In the genomic region with DNA sequence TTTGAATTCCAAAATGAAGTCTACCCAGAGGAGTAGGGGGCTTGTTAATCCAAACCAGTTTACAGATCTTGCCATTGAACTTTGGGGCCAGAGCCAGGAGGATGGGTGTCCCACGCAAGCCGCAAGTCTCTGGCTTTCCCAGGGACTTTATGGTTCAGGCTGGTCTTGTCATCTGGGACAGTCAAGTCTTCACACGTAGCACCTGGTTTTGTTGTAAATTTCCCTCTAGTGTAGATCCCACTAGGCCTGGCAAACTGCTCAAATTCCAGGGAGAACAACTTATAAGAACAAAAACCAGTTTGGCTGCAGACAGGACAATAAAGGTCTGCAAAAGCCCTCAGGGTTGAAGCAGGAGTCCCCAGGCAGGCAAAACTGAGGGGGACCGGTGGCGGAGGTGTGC, we compare ENCODE assay signal across 15 mouse cellular contexts. TPM values are rescaled to one million over a fixed set of nuclear protein-coding genes. Genes with fewer than 3 reads are reported as not detected.
DNase-seq lines count a peak whose midpoint lies in the region; ATAC-seq lines count a peak whose summit lies in the region.
"Had no signal": no experiment of that assay in that cellular context is flagged by ENCODE, and none has a peak within 500 bp of the region (broad histone marks: within the 10 kb centered on the region; RNA-seq: fewer than 3 reads in every experiment).

No protein-coding gene starts in this region.

- no peak for ATAC-seq in heart, embryonic 11.5 days (replicated peaks; ENCODE audit: insufficient number of reproducible peaks, low FRiP score, low TSS enrichment)
- no peak for ATAC-seq in midbrain, embryonic 16.5 days
- no peak for ATAC-seq in midbrain, embryonic 12.5 days (ENCODE audit: low FRiP score, low read depth)
- ATAC-seq: Patski had no signal

- no peak for DNase-seq in heart, postnatal 25 days (ENCODE audit: low spot score)
- DNase-seq in midbrain, embryonic 10.5 days (ENCODE audit: low spot score), result no peak
- DNase-seq in urinary bladder, postnatal 25 days (ENCODE audit: low spot score), result no peak
- no peak for DNase-seq in layer of hippocampus, adult 18-20 months (ENCODE audit: low spot score in 2 of 2)
- no peak for DNase-seq in lung, adult 18-20 months
- DNase-seq: B cell, adult 2 months; cerebellum, adult 8-10 months; liver, embryonic 13.5 days had no signal

- 33% methylated on average over 5 of the region's 5 CpGs for WGBS in heart, embryonic 11.5 days (ENCODE audit: insufficient replicate concordance)
- WGBS in midbrain, embryonic 10.5 days, result 10% methylated on average over 5 of the region's 5 CpGs
- 29% methylated on average over 5 of the region's 5 CpGs for WGBS in midbrain, embryonic 16.5 days
- WGBS in midbrain, embryonic 12.5 days, result 19% methylated on average over 5 of the region's 5 CpGs

- intact Hi-C loops in heart, postnatal 25 days (cut with DNase I), result no loop called here

- no peaks in the 10 kb centered on the region for H3K9me3 ChIP-seq in heart, embryonic 11.5 days (replicated peaks; ENCODE audit: control insufficient read depth, low read length)
- H3K9me3 ChIP-seq in midbrain, embryonic 10.5 days (replicated peaks), result no peaks in the 10 kb centered on the region
- H3K9me3 ChIP-seq in midbrain, embryonic 16.5 days (replicated peaks; ENCODE audit: control insufficient read depth, low read length, poor library complexity, severe bottlenecking), result no peaks in the 10 kb centered on the region
- H3K9me3 ChIP-seq in midbrain, embryonic 12.5 days, result no peaks in the 10 kb centered on the region
- H3K9me3 ChIP-seq: liver, embryonic 13.5 days had no signal

- H3K36me3 ChIP-seq in heart, embryonic 11.5 days (ENCODE audit: control insufficient read depth, insufficient read depth, low read length), result no peaks in the 10 kb centered on the region
- no peaks in the 10 kb centered on the region for H3K36me3 ChIP-seq in midbrain, embryonic 10.5 days
- H3K36me3 ChIP-seq in midbrain, embryonic 16.5 days (ENCODE audit: control insufficient read depth, insufficient read depth, low read length), result no peaks in the 10 kb centered on the region
- no peaks in the 10 kb centered on the region for H3K36me3 ChIP-seq in midbrain, embryonic 12.5 days
- H3K36me3 ChIP-seq: liver, embryonic 13.5 days had no signal

- H3K4me1 ChIP-seq in heart, embryonic 11.5 days (ENCODE audit: control insufficient read depth, insufficient read depth, low read length), result peaks cover 38% of the 10 kb centered on the region
- peaks cover 92% of the 10 kb centered on the region for H3K4me1 ChIP-seq in midbrain, embryonic 10.5 days
- peaks cover 50% of the 10 kb centered on the region for H3K4me1 ChIP-seq in midbrain, embryonic 16.5 days (ENCODE audit: control insufficient read depth, insufficient read depth, low read length)
- H3K4me1 ChIP-seq in midbrain, embryonic 12.5 days, result peaks cover 83% of the 10 kb centered on the region

- H3K4me2 ChIP-seq in heart, embryonic 11.5 days, result peak overlapping the region; percentile 90
- H3K4me2 ChIP-seq in midbrain, embryonic 16.5 days (ENCODE audit: low read length), result no peak overlapping the region; the same call in 1 of the 2 replicates
- peak overlapping the region; percentile 71 for H3K4me2 ChIP-seq in midbrain, embryonic 12.5 days (replicated peaks)
- H3K4me2 ChIP-seq: liver, embryonic 13.5 days had no signal

- peak overlapping the region; percentile 90 for H3K27ac ChIP-seq in heart, embryonic 11.5 days (ENCODE audit: low read depth, low read length)
- H3K27ac ChIP-seq in midbrain, embryonic 10.5 days (replicated peaks), result peak overlapping the region; percentile 46; the same call in 1 of the 2 replicates
- H3K27ac ChIP-seq in midbrain, embryonic 16.5 days (ENCODE audit: low read length), result no peak overlapping the region
- peak overlapping the region; percentile 35; the same call in 1 of the 2 replicates for H3K27ac ChIP-seq in midbrain, embryonic 12.5 days (replicated peaks)
- H3K27ac ChIP-seq: liver, embryonic 13.5 days had no signal

- peak overlapping the region; percentile 90 for H3K9ac ChIP-seq in heart, embryonic 11.5 days (ENCODE audit: low read depth, low read length)
- H3K9ac ChIP-seq in midbrain, embryonic 16.5 days (ENCODE audit: low read depth, low read length), result no peak overlapping the region
- no peak overlapping the region for H3K9ac ChIP-seq in midbrain, embryonic 12.5 days (replicated peaks)
- H3K9ac ChIP-seq: liver, embryonic 13.5 days had no signal

- peaks cover 49% of the 10 kb centered on the region for H3K27me3 ChIP-seq in heart, embryonic 11.5 days (ENCODE audit: control insufficient read depth, insufficient read depth, low read length)
- H3K27me3 ChIP-seq in midbrain, embryonic 10.5 days (ENCODE audit: low read depth, poor library complexity, severe bottlenecking), result peaks cover 100% of the 10 kb centered on the region
- peaks cover 56% of the 10 kb centered on the region for H3K27me3 ChIP-seq in midbrain, embryonic 16.5 days (ENCODE audit: control insufficient read depth, insufficient read depth, low read depth, low read length)
- peaks cover 90% of the 10 kb centered on the region for H3K27me3 ChIP-seq in midbrain, embryonic 12.5 days
- H3K27me3 ChIP-seq: Patski had no signal

- H3K4me3 ChIP-seq in heart, embryonic 11.5 days (ENCODE audit: low read depth, low read length), result peak overlapping the region; percentile 79
- H3K4me3 ChIP-seq in midbrain, embryonic 10.5 days, result peak overlapping the region; percentile 65
- no peak overlapping the region for H3K4me3 ChIP-seq in midbrain, embryonic 16.5 days (ENCODE audit: low read depth, low read length)
- H3K4me3 ChIP-seq in midbrain, embryonic 12.5 days, result no peak overlapping the region
- H3K4me3 ChIP-seq: erythroblast, embryonic 14.5 days; liver, embryonic 13.5 days had no signal

RNA-seq across cellular contexts. Expression of gene Bmp7, which starts 3.3 kb away (rescaled TPM):
- polyA plus RNA-seq in heart, embryonic 11.5 days (2014; fragmentation: Nextera tagmentation; extraction: Ambion mirVana), result 66.2 and 81.8 TPM in 2 replicates
- total RNA-seq in heart, postnatal 25 days (2021), result 1 to 10 TPM in 1 of 2 experiments, under 1 TPM in 1; 0.83 to 1.6 TPM
- 14.7 and 14.8 TPM in 2 replicates for polyA plus RNA-seq in midbrain, embryonic 10.5 days (2016; fragmentation: Nextera tagmentation; extraction: Ambion mirVana)
- 9.2 and 10.3 TPM in 2 replicates for polyA plus RNA-seq in midbrain, embryonic 16.5 days (2015; fragmentation: Nextera tagmentation; extraction: Ambion mirVana)
- polyA plus RNA-seq in midbrain, embryonic 12.5 days (2016; fragmentation: Nextera tagmentation; extraction: Ambion mirVana), result 16.8 and 17.5 TPM in 2 replicates
- 1 to 10 TPM; 4.8 to 5.1 TPM for total RNA-seq in layer of hippocampus, adult 18-20 months (2021)
- polyA plus RNA-seq: erythroblast, embryonic 14.5 days had no signal

RNA-seq across cellular contexts. Expression of gene Spo11, which starts 40.7 kb away (rescaled TPM):
- polyA plus RNA-seq in heart, embryonic 11.5 days (2014; fragmentation: Nextera tagmentation; extraction: Ambion mirVana), result 0.17 and 0.19 TPM in 2 replicates
- not detected for total RNA-seq in heart, postnatal 25 days (2021)
- polyA plus RNA-seq in midbrain, embryonic 10.5 days (2016; fragmentation: Nextera tagmentation; extraction: Ambion mirVana), result 0.20 and 0.40 TPM in 2 replicates
- polyA plus RNA-seq in midbrain, embryonic 16.5 days (2015; fragmentation: Nextera tagmentation; extraction: Ambion mirVana), result 1.0 and 1.6 TPM in 2 replicates
- 0.59 and 0.82 TPM in 2 replicates for polyA plus RNA-seq in midbrain, embryonic 12.5 days (2016; fragmentation: Nextera tagmentation; extraction: Ambion mirVana)
- total RNA-seq in layer of hippocampus, adult 18-20 months (2021), result not detected
- total RNA-seq: adrenal gland, postnatal 4 days; gastrocnemius, postnatal 4 days had no signal

Comparison
In these comparisons a context has a peak if more than half of its experiments do, and no peak if none do; other contexts are left out.
1. H3K4me3 ChIP-seq: peak in heart, embryonic 11.5 days (single experiment) and midbrain, embryonic 10.5 days (single experiment); none in midbrain, embryonic 16.5 days (single experiment) and midbrain, embryonic 12.5 days (single experiment).